In the genomic region with DNA sequence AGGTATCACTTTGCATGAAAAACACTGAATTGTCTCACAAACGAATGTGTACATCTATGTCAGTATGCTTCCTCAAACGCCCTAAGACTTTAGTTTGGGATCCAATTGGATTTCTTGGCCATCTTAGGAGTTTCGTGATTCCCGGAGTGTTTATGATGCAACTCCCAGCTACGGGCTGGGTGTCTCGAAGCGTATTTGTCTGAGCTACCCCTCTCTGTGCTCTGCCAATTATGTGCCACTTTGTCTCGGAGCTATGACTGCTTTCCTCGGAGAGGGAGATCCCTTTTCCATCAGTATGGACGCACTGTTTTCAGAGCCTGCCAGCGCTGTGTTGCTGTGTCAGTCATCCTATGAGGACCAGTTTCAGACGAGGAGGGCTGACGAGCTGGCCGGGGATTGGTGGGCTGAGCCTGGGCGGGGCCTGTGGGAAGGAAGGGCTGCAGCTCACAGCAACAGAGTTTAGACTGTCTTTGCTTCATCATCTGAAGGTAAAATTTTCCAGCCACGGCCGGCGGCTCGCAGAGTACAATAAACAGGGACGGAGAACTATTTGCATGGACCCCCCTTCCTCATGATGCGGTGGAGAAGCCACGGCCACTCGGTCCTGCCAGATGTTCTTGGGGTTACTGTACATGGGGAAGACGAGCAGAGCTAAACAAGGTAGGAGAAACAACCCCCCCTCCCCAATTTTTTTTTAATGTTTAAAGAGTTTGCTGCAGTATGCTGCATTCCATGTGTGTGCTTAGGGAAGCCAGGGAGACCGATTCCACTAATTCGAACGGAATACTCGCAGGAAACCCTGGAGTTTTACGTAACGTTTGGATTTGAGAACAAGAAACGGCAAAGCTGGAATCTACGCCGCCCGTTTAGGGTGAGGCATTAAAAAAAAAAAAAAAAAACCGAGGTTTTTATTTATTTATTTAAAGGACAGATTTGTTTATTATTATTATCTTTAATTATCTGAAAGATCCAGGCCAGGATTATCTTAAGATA, we compare ENCODE assay signal across 8 mouse cellular contexts. TPM values are rescaled to one million over a fixed set of nuclear protein-coding genes. Genes with fewer than 3 reads are reported as not detected.
A peak's percentile ranks its signal among the peaks of the same experiment; 100 is the strongest.
DNase-seq lines count a peak whose midpoint lies in the region; ATAC-seq and TF ChIP-seq lines count a peak whose summit lies in the region.

TSS of gene Mbnl2 (plus strand) at position 424 of the 993 bp plus-strand sequence.

- peak within 1 kb of the TSS; percentile 68 for H3K4me2 ChIP-seq in forebrain, embryonic 14.5 days (ENCODE audit: low read length)

- ATAC-seq in forebrain, embryonic 14.5 days: peak; percentile 99
- peak; percentile 96 for ATAC-seq in neutrophil, adult 5-6 weeks (ENCODE audit: extremely low read depth, insufficient number of reproducible peaks, low FRiP score, poor library complexity, severe bottlenecking)

- H3K4me1 ChIP-seq in forebrain, embryonic 14.5 days (ENCODE audit: control insufficient read depth, insufficient read depth, low read length): peaks cover 40% of the 10 kb centered on the region
- H3K4me1 ChIP-seq in lung, adult 2 months (ENCODE audit: control insufficient read depth, insufficient read depth, low read length): peaks cover 22% of the 10 kb centered on the region

- no peaks in the 10 kb centered on the region for H3K36me3 ChIP-seq in forebrain, embryonic 14.5 days (ENCODE audit: control insufficient read depth, insufficient read depth, low read length)

- peak within 1 kb of the TSS; percentile 78 for H3K27ac ChIP-seq in forebrain, embryonic 14.5 days (ENCODE audit: low read depth, low read length)

- no peaks in the 10 kb centered on the region for H3K9me3 ChIP-seq in forebrain, embryonic 14.5 days (replicated peaks; ENCODE audit: control insufficient read depth, low read length)

- H3K9ac ChIP-seq in forebrain, embryonic 14.5 days (ENCODE audit: low read length): peak within 1 kb of the TSS; percentile 64

- TF ChIP-seq POLR2A in lung, adult 2 months (IDR thresholded peaks at IDR 0.05; ENCODE audit: borderline replicate concordance, extremely low read depth, low read depth, low read length): peak; percentile 92; the same call in 1 of the 2 replicates

- no peak for TF ChIP-seq CTCF in lung, adult 2 months (IDR thresholded peaks at IDR 0.05; ENCODE audit: insufficient read depth, low read length)

- H3K4me3 ChIP-seq in forebrain, embryonic 14.5 days (ENCODE audit: low read depth, low read length): peak within 1 kb of the TSS; percentile 59
- H3K4me3 ChIP-seq in lung, adult 2 months (replicated peaks; ENCODE audit: extremely low read depth, low read depth, low read length): peak within 1 kb of the TSS; percentile 99

- H3K27me3 ChIP-seq in forebrain, embryonic 14.5 days (replicated peaks; ENCODE audit: control insufficient read depth, insufficient read depth, low read length): no peaks in the 10 kb centered on the region

- WGBS in forebrain, embryonic 14.5 days: under 1% methylated on average over 35 of the region's 35 CpGs
- under 1% methylated on average over 35 of the region's 35 CpGs for WGBS in lung, adult 2 months

- DNase-seq in ES-CJ7 (ENCODE audit: low read depth, low spot score): peak; percentile 90
- peak; percentile 94 for DNase-seq in cerebellum, adult 11 months
- DNase-seq in forebrain, embryonic 14.5 days (ENCODE audit: low spot score): peak; percentile 97
- peak; percentile 94 for DNase-seq in heart, postnatal 14 days
- peak; percentile 97 to 98 for DNase-seq in layer of hippocampus, adult 18-20 months (ENCODE audit: low spot score in 2 of 2)
- DNase-seq in lung, adult 2 months: peak; percentile 93
- peak; percentile 92 for DNase-seq in thymus, adult 18-20 months

- intact Hi-C loops in heart, postnatal 14 days (cut with DNase I): loop anchor here (5.0 kb wide), 4 partner anchors 37 to 202 kb away; partner anchors contain the start of gene Rap2a

RNA-seq across cellular contexts. Expression of gene Mbnl2, which starts in this region (rescaled TPM):
- polyA plus RNA-seq in forebrain, embryonic 14.5 days (2014; fragmentation: Nextera tagmentation; extraction: Ambion mirVana): 21.6 and 27.8 TPM in 2 replicates
- 100 to 1,000 TPM; 237 to 252 TPM for total RNA-seq in heart, postnatal 14 days (2021)
- total RNA-seq in layer of hippocampus, adult 18-20 months (2021): 100 to 1,000 TPM; 246 to 260 TPM
- 121 and 130 TPM in 2 replicates for polyA plus RNA-seq in lung, adult 2 months (2012; rRNA removed)
- 132 and 153 TPM in 2 replicates for total RNA-seq in neutrophil, adult 5-6 weeks (2017)

Comparison
In these comparisons a context has a peak if more than half of its experiments do, and no peak if none do; other contexts are left out.
1. Peak in every context shown above with its lines: DNase-seq, ATAC-seq, H3K4me3 ChIP-seq and H3K27ac ChIP-seq.